Mouse (Mus musculus) small intestine, adult 2 months (tissue): Measurements from ENCODE around the gene Stpg2.

Experiments used
- CTCF ChIP-seq: fragments of 200-500 bp; IDR thresholded peaks from 2 replicates; pipeline ENCODE4 v1.5.1; 2012; ENCODE audit warnings: low read depth, mild to moderate bottlenecking, control low read depth, inconsistent platforms, low read length, moderate library complexity, mixed read lengths; ENCODE audit not compliant: insufficient replicate concordance, insufficient read length; ENCODE audit errors: extremely low read depth
- POLR2A ChIP-seq: fragments of 200-500 bp; IDR thresholded peaks from 2 replicates; pipeline ENCODE4 v1.6.1; 2012; ENCODE audit warnings: low read depth, mild to moderate bottlenecking, control low read depth, inconsistent platforms, low read length, moderate library complexity

GRCm38 (mm10) chr3:139245219-139245618 lies 39.7 kb downstream of the Stpg2 start:
- TF ChIP-seq CTCF, result no peak
- TF ChIP-seq POLR2A, result no peak
